Mouse (Mus musculus) kidney, embryonic 15.5 days (tissue): ENCODE data around the gene Nt5c1b. TPM values are rescaled to one million over a fixed set of nuclear protein-coding genes. Genes with fewer than 3 reads are reported as not detected.

Source experiments
- ATAC-seq: fragments of 200-750 bp; cut with Nextera tagmentation; replicated peaks from 2 replicates; pipeline ENCODE4 v1.8.0; 2017; ENCODE audit warnings: moderate TSS enrichment; ENCODE audit not compliant: low FRiP score
- H3K27ac ChIP-seq: fragments of 300-500 bp; sonication (generic); 2 replicates; pipeline ENCODE4 v1.5.1; 2015; ENCODE audit warnings: mild to moderate bottlenecking, inconsistent platforms
- H3K27me3 ChIP-seq: fragments of 300-500 bp; sonication (generic); 2 replicates; pipeline ENCODE4 v1.6.1; 2015; ENCODE audit warnings: inconsistent platforms
- H3K36me3 ChIP-seq: fragments of 300-500 bp; sonication (generic); 2 replicates; pipeline ENCODE4 v1.6.1; 2015; ENCODE audit warnings: inconsistent platforms
- H3K4me1 ChIP-seq: fragments of 300-500 bp; sonication (generic); 2 replicates; pipeline ENCODE4 v1.6.1; 2015; ENCODE audit warnings: inconsistent platforms
- H3K4me2 ChIP-seq: fragments of 300-500 bp; sonication (generic); 2 replicates; pipeline ENCODE4 v1.6.1; 2015; ENCODE audit warnings: moderate library complexity, mild to moderate bottlenecking, inconsistent platforms
- H3K4me3 ChIP-seq: fragments of 300-500 bp; sonication (generic); replicated peaks from 2 replicates; pipeline ENCODE4 v1.5.1; 2015; ENCODE audit warnings: mild to moderate bottlenecking, inconsistent platforms
- H3K9ac ChIP-seq: fragments of 300-500 bp; sonication (generic); 2 replicates; pipeline ENCODE4 v1.6.1; 2015; ENCODE audit warnings: mild to moderate bottlenecking, inconsistent platforms
- H3K9me3 ChIP-seq: fragments of 300-500 bp; sonication (generic); replicated peaks from 2 replicates; pipeline ENCODE4 v1.6.1; 2016; ENCODE audit warnings: inconsistent platforms
- WGBS: fragments of 180-500 bp; shearing (Covaris S2); methylation state at CpG from one replicate; pipeline ENCODE4 v1.1.7; 2015; ENCODE audit warnings: mixed read lengths; 5-methylcytosine and 5-hydroxymethylcytosine counted together
- polyA plus RNA-seq: library from polyadenylated mRNA; unstranded; fragments of >200 nt; fragmentation: Nextera tagmentation; extraction: Ambion mirVana; gene quantifications from 2 replicates; pipeline ENCODE4 v1.2.1, GENCODE M21; 2015

Gene Nt5c1b
- polyA plus RNA-seq = 0.12 TPM in 1 of 2 replicates, not detected in the other

GRCm38 (mm10) chr12:10369673-10370072 lies at the start of gene Nt5c1b:
Gene Nt5c1b, plus strand, starts transcription at chr12:10369973.
- H3K27ac ChIP-seq = no peak within 1 kb of the TSS
- H3K4me2 ChIP-seq = no peak within 1 kb of the TSS
- H3K4me3 ChIP-seq = no peak within 1 kb of the TSS
- H3K9ac ChIP-seq = no peak within 1 kb of the TSS
- H3K36me3 ChIP-seq = no peaks in the 10 kb centered on the region
- no peaks in the 10 kb centered on the region for H3K9me3 ChIP-seq
- WGBS = 82% methylated on average over 3 of the region's 3 CpGs
- no peaks in the 10 kb centered on the region for H3K4me1 ChIP-seq
- no peak for ATAC-seq
- H3K27me3 ChIP-seq = no peaks in the 10 kb centered on the region

- Histone ChIP-seq H3K27me3 (no peaks in the 10 kb centered on the region), H3K4me2 (no peak overlapping the region), H3K36me3 (no peaks in the 10 kb centered on the region), H3K27ac (no peak overlapping the region), H3K9me3 (no peaks in the 10 kb centered on the region), H3K4me1 (no peaks in the 10 kb centered on the region), H3K9ac (no peak overlapping the region), H3K4me3 (no peak overlapping the region)
- WGBS = 76% methylated on average over 10 of the region's 10 CpGs
- ATAC-seq = no peak
These were observed 42.1 kb upstream of the Nt5c1b start for GRCm38 (mm10) chr12:10327651-10328050.

GRCm38 (mm10) chr12:10329460-10329859 lies 40.3 kb upstream of the Nt5c1b start:
- H3K36me3 ChIP-seq = no peaks in the 10 kb centered on the region
- H3K9ac ChIP-seq = no peak overlapping the region
- H3K9me3 ChIP-seq = no peaks in the 10 kb centered on the region
- H3K4me2 ChIP-seq = no peak overlapping the region
- H3K27ac ChIP-seq = no peak overlapping the region
- H3K4me1 ChIP-seq = no peaks in the 10 kb centered on the region
- no peak overlapping the region for H3K4me3 ChIP-seq
- no peaks in the 10 kb centered on the region for H3K27me3 ChIP-seq
- 88% methylated on average over 2 of the region's 2 CpGs for WGBS
- no peak for ATAC-seq

- ATAC-seq = peak; percentile 58
- Histone ChIP-seq H3K9ac (no peak overlapping the region), H3K27ac (no peak overlapping the region), H3K4me1 (no peaks in the 10 kb centered on the region), H3K4me3 (no peak overlapping the region), H3K36me3 (no peaks in the 10 kb centered on the region), H3K9me3 (no peaks in the 10 kb centered on the region), H3K4me2 (no peak overlapping the region), H3K27me3 (no peaks in the 10 kb centered on the region)
- 23% methylated on average over 5 of the region's 5 CpGs for WGBS
These were observed 29.2 kb upstream of the Nt5c1b start for GRCm38 (mm10) chr12:10340604-10341003.

- ATAC-seq = no peak
- Histone ChIP-seq H3K27me3 (no peaks in the 10 kb centered on the region), H3K9me3 (no peaks in the 10 kb centered on the region), H3K9ac (no peak overlapping the region), H3K4me3 (no peak overlapping the region), H3K27ac (no peak overlapping the region), H3K4me2 (no peak overlapping the region), H3K4me1 (no peaks in the 10 kb centered on the region), H3K36me3 (no peaks in the 10 kb centered on the region)
- 75% methylated on average over 3 of the region's 3 CpGs for WGBS
These were observed 19.1 kb upstream of the Nt5c1b start for GRCm38 (mm10) chr12:10350706-10351105.

GRCm38 (mm10) chr12:10357756-10358155 lies 12.0 kb upstream of the Nt5c1b start:
- WGBS = 71% methylated on average over 6 of the region's 6 CpGs
- H3K9me3 ChIP-seq = no peaks in the 10 kb centered on the region
- no peak for ATAC-seq
- H3K36me3 ChIP-seq = no peaks in the 10 kb centered on the region
- H3K4me3 ChIP-seq = no peak overlapping the region
- no peaks in the 10 kb centered on the region for H3K27me3 ChIP-seq
- H3K27ac ChIP-seq = no peak overlapping the region
- H3K9ac ChIP-seq = no peak overlapping the region
- no peak overlapping the region for H3K4me2 ChIP-seq
- no peaks in the 10 kb centered on the region for H3K4me1 ChIP-seq

GRCm38 (mm10) chr12:10390671-10391441 lies 21.1 kb downstream of the Nt5c1b start, which contains the start of gene Rdh14:
Gene Rdh14, plus strand, starts transcription at chr12:10390772.
- under 1% methylated on average over 53 of the region's 53 CpGs for WGBS
- peak; percentile 99 for ATAC-seq
- peak within 1 kb of the TSS; percentile 82 for H3K9ac ChIP-seq
- no peaks in the 10 kb centered on the region for H3K27me3 ChIP-seq
- H3K36me3 ChIP-seq = peaks cover 11% of the 10 kb centered on the region; the same call in 1 of the 2 replicates
- H3K4me3 ChIP-seq = peak within 1 kb of the TSS; percentile 84
- peaks cover 9% of the 10 kb centered on the region for H3K4me1 ChIP-seq
- H3K9me3 ChIP-seq = no peaks in the 10 kb centered on the region
- H3K27ac ChIP-seq = peak within 1 kb of the TSS; percentile 99
- H3K4me2 ChIP-seq = peak within 1 kb of the TSS; percentile 67

- Histone ChIP-seq H3K4me1 (no peaks in the 10 kb centered on the region), H3K9ac (no peak overlapping the region), H3K27me3 (no peaks in the 10 kb centered on the region), H3K36me3 (no peaks in the 10 kb centered on the region), H3K4me3 (no peak overlapping the region), H3K27ac (no peak overlapping the region), H3K4me2 (no peak overlapping the region), H3K9me3 (no peaks in the 10 kb centered on the region)
- WGBS = 49% methylated on average over 1 of the region's 1 CpGs
- ATAC-seq = no peak
These were observed 31.0 kb downstream of the Nt5c1b start for GRCm38 (mm10) chr12:10400788-10401187.

GRCm38 (mm10) chr12:10402421-10403115 lies 32.8 kb downstream of the Nt5c1b start:
- Histone ChIP-seq H3K36me3 (no peaks in the 10 kb centered on the region), H3K9ac (no peak overlapping the region), H3K27ac (no peak overlapping the region), H3K4me2 (no peak overlapping the region), H3K4me3 (no peak overlapping the region), H3K9me3 (no peaks in the 10 kb centered on the region), H3K27me3 (no peaks in the 10 kb centered on the region), H3K4me1 (no peaks in the 10 kb centered on the region)
- no peak for ATAC-seq
- WGBS = 80% methylated on average over 9 of the region's 9 CpGs

- no peaks in the 10 kb centered on the region for H3K9me3 ChIP-seq
- no peak overlapping the region for H3K27ac ChIP-seq
- no peaks in the 10 kb centered on the region for H3K27me3 ChIP-seq
- no peak overlapping the region for H3K4me2 ChIP-seq
- no peak for ATAC-seq
- 0 out of 2 replicates have a peak, but pooled peaks cover 4% of the 10 kb centered on the region for H3K4me1 ChIP-seq
- no peaks in the 10 kb centered on the region for H3K36me3 ChIP-seq
- no peak overlapping the region for H3K4me3 ChIP-seq
- no peak overlapping the region for H3K9ac ChIP-seq
- 70% methylated on average over 3 of the region's 3 CpGs for WGBS
These were observed 40.9 kb downstream of the Nt5c1b start for GRCm38 (mm10) chr12:10410511-10411179.

- Histone ChIP-seq H3K4me2 (no peak overlapping the region), H3K9me3 (no peaks in the 10 kb centered on the region), H3K27me3 (no peaks in the 10 kb centered on the region), H3K4me1 (0 out of 2 replicates have a peak, but pooled peaks cover 4% of the 10 kb centered on the region), H3K27ac (no peak overlapping the region), H3K36me3 (no peaks in the 10 kb centered on the region), H3K4me3 (no peak overlapping the region), H3K9ac (no peak overlapping the region)
- ATAC-seq = no peak
- 89% methylated on average over 1 of the region's 1 CpGs for WGBS
These were observed 41.7 kb downstream of the Nt5c1b start for GRCm38 (mm10) chr12:10411453-10411852.

- Histone ChIP-seq H3K4me2 (no peak overlapping the region), H3K9me3 (no peaks in the 10 kb centered on the region), H3K27me3 (no peaks in the 10 kb centered on the region), H3K4me3 (no peak overlapping the region), H3K27ac (no peak overlapping the region), H3K4me1 (no peaks in the 10 kb centered on the region), H3K36me3 (no peaks in the 10 kb centered on the region), H3K9ac (no peak overlapping the region)
- ATAC-seq = no peak
- 26% methylated on average over 3 of the region's 3 CpGs for WGBS
These were observed 52.6 kb downstream of the Nt5c1b start for GRCm38 (mm10) chr12:10422347-10422746.
